Mouse (Mus musculus) heart, adult 2 months (tissue): ENCODE measurements at regions not wholly inside any gene's neighbourhood (a gene's known extent, or its start where the extent isn't known, plus 50 kb on each side); places are given as distances from the start of the nearest gene placed in this dataset.

Experiments
- DNase-seq, 2 experiments: peaks; one replicate each; pipeline ENCODE4 v3.0.0; 2021
- H3K27ac ChIP-seq: fragments of 200-600 bp; 2 replicates; pipeline ENCODE4 v1.8.1; 2022
- H3K27me3 ChIP-seq: fragments of 200-500 bp; 2 replicates; pipeline ENCODE4 v1.6.1; 2012; ENCODE audit warnings: mild to moderate bottlenecking, low read length, inconsistent platforms, mixed read lengths; ENCODE audit not compliant: control insufficient read depth, insufficient read depth
- H3K36me3 ChIP-seq: fragments of 200-500 bp; 2 replicates; pipeline ENCODE4 v1.6.1; 2012; ENCODE audit warnings: low read length, inconsistent platforms; ENCODE audit not compliant: control insufficient read depth, insufficient read depth
- H3K4me1 ChIP-seq: fragments of 200-500 bp; 2 replicates; pipeline ENCODE4 v1.6.1; 2011; ENCODE audit warnings: low read length; ENCODE audit not compliant: control insufficient read depth, insufficient read depth
- H3K4me3 ChIP-seq: fragments of 200-600 bp; 2 replicates; pipeline ENCODE4 v1.8.1; 2022
- H3K79me2 ChIP-seq: fragments of 200-500 bp; replicated peaks from 2 replicates; pipeline ENCODE4 v1.6.1; 2012; ENCODE audit warnings: mild to moderate bottlenecking, inconsistent platforms, low read length, moderate library complexity, mixed read lengths; ENCODE audit not compliant: control insufficient read depth, insufficient read depth
- H3K9ac ChIP-seq: fragments of 200-500 bp; 2 replicates; pipeline ENCODE4 v1.6.1; 2012; ENCODE audit warnings: low read depth, mild to moderate bottlenecking, control low read depth, inconsistent platforms, low read length, mixed read lengths
- CTCF ChIP-seq: fragments of 200-600 bp; IDR thresholded peaks from 2 replicates; pipeline ENCODE4 v1.8.1; 2022; ENCODE audit warnings: antibody characterized with exemption, mild to moderate bottlenecking, moderate library complexity
- EP300 ChIP-seq: fragments of 200-500 bp; IDR thresholded peaks from 2 replicates; pipeline ENCODE4 v1.6.1; 2011; ENCODE audit warnings: low read depth, low read length, control low read depth; ENCODE audit not compliant: insufficient read depth
- POLR2A ChIP-seq: fragments of 200-500 bp; IDR thresholded peaks from 2 replicates; pipeline ENCODE4 v1.6.1; 2011; ENCODE audit warnings: mild to moderate bottlenecking, low read depth, low read length, control low read depth; ENCODE audit not compliant: insufficient read depth
- WGBS: fragments of 180-500 bp; shearing (Covaris S2); methylation state at CpG from one replicate; pipeline ENCODE4 v1.1.7; 2018; 5-methylcytosine and 5-hydroxymethylcytosine counted together
- intact Hi-C: fragments of 180-260 bp; cut with DNase I; formaldehyde crosslinking; loops from one replicate; pipeline ENCODE4 v1.15.1; 2025

- peak; percentile 76 to 85 for DNase-seq
- no peak for TF ChIP-seq POLR2A
- peak; percentile 81 for TF ChIP-seq CTCF
- Histone ChIP-seq H3K27ac (no peak overlapping the region), H3K9ac (no peak overlapping the region), H3K4me1 (peaks cover 4% of the 10 kb centered on the region), H3K79me2 (no peaks in the 10 kb centered on the region), H3K27me3 (no peaks in the 10 kb centered on the region), H3K36me3 (no peaks in the 10 kb centered on the region), H3K4me3 (no peak overlapping the region)
- 84% methylated on average over 11 of the region's 11 CpGs for WGBS
- intact Hi-C loops, result no loop called here
These were observed 150.0 kb upstream of the Haao start for GRCm38 (mm10) chr17:83997778-83998177.

- Histone ChIP-seq H3K36me3 (peaks cover 5% of the 10 kb centered on the region; the same call in 1 of the 2 replicates), H3K27ac (peak overlapping the region; percentile 45), H3K79me2 (no peaks in the 10 kb centered on the region), H3K4me1 (peaks cover 30% of the 10 kb centered on the region), H3K27me3 (no peaks in the 10 kb centered on the region), H3K4me3 (no peak overlapping the region), H3K9ac (no peak overlapping the region)
- DNase-seq, result peak in 1 of 2 experiments; percentile 69
- TF ChIP-seq EP300, result 0 out of 2 replicates have a peak, but pooled peaks have one; percentile 11
- no peak for TF ChIP-seq POLR2A
- no peak for TF ChIP-seq CTCF
- WGBS, result 49% methylated on average over 2 of the region's 2 CpGs
- intact Hi-C loops, result no loop called here
These were observed 145.3 kb upstream of the Haao start for GRCm38 (mm10) chr17:83993028-83993427.

GRCm38 (mm10) chr17:83990421-83991365 lies 142.9 kb upstream of the Haao start:
- no peaks in the 10 kb centered on the region for H3K79me2 ChIP-seq
- peak overlapping the region; percentile 10; the same call in 1 of the 2 replicates for H3K9ac ChIP-seq
- intact Hi-C loops, result no loop called here
- peak; percentile 82 to 91 for DNase-seq
- no peak overlapping the region for H3K4me3 ChIP-seq
- 53% methylated on average over 13 of the region's 13 CpGs for WGBS
- no peaks in the 10 kb centered on the region for H3K27me3 ChIP-seq
- peaks cover 10% of the 10 kb centered on the region for H3K36me3 ChIP-seq
- peaks cover 44% of the 10 kb centered on the region for H3K4me1 ChIP-seq
- TF ChIP-seq POLR2A (0 out of 2 replicates have a peak, but pooled peaks have one; percentile 36), CTCF (no peak), EP300 (peak; percentile 75)
- H3K27ac ChIP-seq, result peak overlapping the region; percentile 82

- DNase-seq, result no peak
- H3K27me3 ChIP-seq, result no peaks in the 10 kb centered on the region
- TF ChIP-seq CTCF (no peak), EP300 (no peak), POLR2A (no peak)
- intact Hi-C loops, result no loop called here
- H3K36me3 ChIP-seq, result peaks cover 10% of the 10 kb centered on the region
- no peak overlapping the region for H3K4me3 ChIP-seq
- H3K9ac ChIP-seq, result no peak overlapping the region
- peaks cover 50% of the 10 kb centered on the region for H3K4me1 ChIP-seq
- 48% methylated on average over 6 of the region's 6 CpGs for WGBS
- H3K79me2 ChIP-seq, result no peaks in the 10 kb centered on the region
- peak overlapping the region; percentile 82 for H3K27ac ChIP-seq
These were observed 141.1 kb upstream of the Haao start for GRCm38 (mm10) chr17:83988897-83989296.

- H3K36me3 ChIP-seq, result peaks cover 10% of the 10 kb centered on the region
- intact Hi-C loops, result no loop called here
- TF ChIP-seq EP300 (no peak), POLR2A (no peak), CTCF (no peak)
- H3K79me2 ChIP-seq, result no peaks in the 10 kb centered on the region
- H3K4me3 ChIP-seq, result no peak overlapping the region
- H3K27ac ChIP-seq, result peak overlapping the region; percentile 43
- 70% methylated on average over 5 of the region's 5 CpGs for WGBS
- no peaks in the 10 kb centered on the region for H3K27me3 ChIP-seq
- H3K9ac ChIP-seq, result no peak overlapping the region
- peaks cover 52% of the 10 kb centered on the region for H3K4me1 ChIP-seq
- no peak for DNase-seq
These were observed 140.4 kb upstream of the Haao start for GRCm38 (mm10) chr17:83988165-83988564.

- intact Hi-C loops, result no loop called here
- H3K4me3 ChIP-seq, result no peak overlapping the region
- H3K27ac ChIP-seq, result peak overlapping the region; percentile 7; the same call in 1 of the 2 replicates
- H3K79me2 ChIP-seq, result no peaks in the 10 kb centered on the region
- no peak overlapping the region for H3K9ac ChIP-seq
- peaks cover 10% of the 10 kb centered on the region for H3K36me3 ChIP-seq
- peak in 1 of 2 experiments; percentile 57 for DNase-seq
- WGBS, result 75% methylated on average over 4 of the region's 4 CpGs
- H3K27me3 ChIP-seq, result no peaks in the 10 kb centered on the region
- peaks cover 51% of the 10 kb centered on the region for H3K4me1 ChIP-seq
- TF ChIP-seq CTCF, result no peak
- no peak for TF ChIP-seq POLR2A
- TF ChIP-seq EP300, result no peak
These were observed 139.9 kb upstream of the Haao start for GRCm38 (mm10) chr17:83987683-83988082.
